Mouse (Mus musculus) spleen, embryonic (tissue): Measurements from ENCODE around the gene Ehd1.

ENCODE experiments used
- CTCF ChIA-PET: fragments of 350-600 bp; sonication (Branson Sonifier 250); formaldehyde crosslinking; loops from one replicate; lab custom pipeline; 2022; lab: Charles Lee

Ehd1 gene

GRCm38 (mm10) chr19:6260428-6260827 lies 16.1 kb upstream of the Ehd1 start:
- CTCF ChIA-PET = interaction anchor here (1.7 kb wide), 1 partner anchor 40 kb away, joined by 3 read pairs; no protein-coding TSS in a partner anchor

- CTCF ChIA-PET = interaction anchor here (1.0 to 1.7 kb wide), 2 partner anchors 11 to 39 kb away, joined by 3 read pairs; no protein-coding TSS in a partner anchor
Observed at GRCm38 (mm10) chr19:6260946-6261345, 15.6 kb upstream of the Ehd1 start.

GRCm38 (mm10) chr19:6261379-6261778 lies 15.1 kb upstream of the Ehd1 start:
- CTCF ChIA-PET = interaction anchor here (1.0 to 1.7 kb wide), 2 partner anchors 12 to 39 kb away, joined by 3 read pairs; no protein-coding TSS in a partner anchor

GRCm38 (mm10) chr19:6262222-6262621 lies 14.3 kb upstream of the Ehd1 start:
- CTCF ChIA-PET = interaction anchor here (0.8 to 2.6 kb wide), 2 partner anchors 32 to 69 kb away, joined by 3 to 10 read pairs; no protein-coding TSS in a partner anchor

GRCm38 (mm10) chr19:6262839-6263433 lies 13.6 kb upstream of the Ehd1 start:
- CTCF ChIA-PET = interaction anchor here (0.7 to 2.6 kb wide), 4 partner anchors 12 to 69 kb away, joined by 3 to 10 read pairs (median 4); no protein-coding TSS in a partner anchor

GRCm38 (mm10) chr19:6264200-6264599 lies 12.3 kb upstream of the Ehd1 start:
- CTCF ChIA-PET = interaction anchor here (0.6 to 2.6 kb wide), 3 partner anchors 35 to 72 kb away, joined by 3 to 10 read pairs (median 3); no protein-coding TSS in a partner anchor

GRCm38 (mm10) chr19:6264945-6265344 lies 11.6 kb upstream of the Ehd1 start:
- CTCF ChIA-PET = interaction anchor here (1.6 to 2.6 kb wide), 2 partner anchors 34 to 67 kb away, joined by 3 to 10 read pairs; no protein-coding TSS in a partner anchor

- CTCF ChIA-PET = interaction anchor here (0.9 kb wide), 1 partner anchor 19 kb away, joined by 3 read pairs; no protein-coding TSS in a partner anchor
Observed at GRCm38 (mm10) chr19:6265727-6266182, 10.8 kb upstream of the Ehd1 start.

GRCm38 (mm10) chr19:6267306-6268169 lies 9.0 kb upstream of the Ehd1 start:
- CTCF ChIA-PET = interaction anchor here (0.7 to 1.2 kb wide), 2 partner anchors 13 to 19 kb away, joined by 3 read pairs; no protein-coding TSS in a partner anchor

GRCm38 (mm10) chr19:6268170-6268528 lies 8.4 kb upstream of the Ehd1 start:
- CTCF ChIA-PET = interaction anchor here (0.6 to 1.2 kb wide), 2 partner anchors 18 to 225 kb away, joined by 3 to 8 read pairs; no protein-coding TSS in a partner anchor

- CTCF ChIA-PET = interaction anchor here (0.6 to 1.2 kb wide), 2 partner anchors 18 to 225 kb away, joined by 3 to 8 read pairs; no protein-coding TSS in a partner anchor
Observed at GRCm38 (mm10) chr19:6268670-6269132, 7.8 kb upstream of the Ehd1 start.

- CTCF ChIA-PET = no interaction called here
Observed at GRCm38 (mm10) chr19:6269798-6270475, 6.6 kb upstream of the Ehd1 start.

GRCm38 (mm10) chr19:6270661-6271060 lies 5.9 kb upstream of the Ehd1 start:
- CTCF ChIA-PET = no interaction called here

GRCm38 (mm10) chr19:6271206-6271605 lies 5.3 kb upstream of the Ehd1 start:
- CTCF ChIA-PET = no interaction called here

- CTCF ChIA-PET = no interaction called here
Observed at GRCm38 (mm10) chr19:6272053-6272452, 4.5 kb upstream of the Ehd1 start.

- CTCF ChIA-PET = interaction anchor here (0.7 kb wide), 1 partner anchor 50 kb away, joined by 4 read pairs; no protein-coding TSS in a partner anchor
Observed at GRCm38 (mm10) chr19:6272738-6273137, 3.8 kb upstream of the Ehd1 start.

- CTCF ChIA-PET = interaction anchor here (0.7 kb wide), 1 partner anchor 50 kb away, joined by 4 read pairs; no protein-coding TSS in a partner anchor
Observed at GRCm38 (mm10) chr19:6273592-6273991, 2.9 kb upstream of the Ehd1 start.

- CTCF ChIA-PET = no interaction called here
Observed at GRCm38 (mm10) chr19:6273998-6274608, 2.4 kb upstream of the Ehd1 start.

- CTCF ChIA-PET = interaction anchor here (1.0 kb wide), 1 partner anchor 13 kb away, joined by 4 read pairs; no protein-coding TSS in a partner anchor
Observed at GRCm38 (mm10) chr19:6275740-6276389, 660 bp upstream of the Ehd1 start.
